Mouse (Mus musculus): ENCODE data around the gene Olfr631. TPM values are rescaled to one million over a fixed set of nuclear protein-coding genes. Genes with fewer than 3 reads are reported as not detected.

The Olfr631 gene
- polyA plus RNA-seq (2017; shearing (Covaris generic)), result not detected

GRCm38 (mm10) chr7:103928525-103928924 is at the start of gene Olfr631:
Gene Olfr631 (plus strand): TSS chr7:103928825.

GRCm38 (mm10) chr7:103886152-103886551 is 42.5 kb upstream of the Olfr631 start, which contains the start of gene Olfr66:
Gene Olfr66 (minus strand): TSS chr7:103886252.

GRCm38 (mm10) chr7:103894385-103894784 is 34.2 kb upstream of the Olfr631 start, which contains the start of gene Olfr64:
Gene Olfr64 (minus strand): TSS chr7:103894485.

GRCm38 (mm10) chr7:103903187-103903586 is 25.4 kb upstream of the Olfr631 start, which contains the start of gene Olfr65:
Gene Olfr65 (plus strand): TSS chr7:103903487.

GRCm38 (mm10) chr7:103934264-103934663 is 5.6 kb downstream of the Olfr631 start, which contains the start of gene Olfr632:
Gene Olfr632 (plus strand): TSS chr7:103934347.

GRCm38 (mm10) chr7:103944137-103944536 is 15.5 kb downstream of the Olfr631 start, which contains the start of gene Olfr633:
Gene Olfr633 (plus strand): TSS chr7:103944437.

GRCm38 (mm10) chr7:103970852-103971251 is 42.2 kb downstream of the Olfr631 start, which contains the start of gene Olfr635:
Gene Olfr635 (plus strand): TSS chr7:103971152.

Other genes with a start within 250 kb of the Olfr631 start
- gene Olfr625-ps1, start 246.1 kb upstream of the Olfr631 start, polyA plus RNA-seq (2017; shearing (Covaris generic)), result not detected
- gene Olfr243, start 214.2 kb upstream of the Olfr631 start, polyA plus RNA-seq (2017; shearing (Covaris generic)), result not detected
- gene Olfr628, start 198.5 kb upstream of the Olfr631 start, polyA plus RNA-seq (2017; shearing (Covaris generic)), result not detected
- not detected for gene Olfr629, start 183.9 kb upstream of the Olfr631 start, polyA plus RNA-seq (2017; shearing (Covaris generic))
- not detected for gene Olfr630, start 171.5 kb upstream of the Olfr631 start, polyA plus RNA-seq (2017; shearing (Covaris generic))
- not detected for gene Olfr69, start 157.2 kb upstream of the Olfr631 start, polyA plus RNA-seq (2017; shearing (Covaris generic))
- not detected for gene Olfr68, start 149.1 kb upstream of the Olfr631 start, polyA plus RNA-seq (2017; shearing (Covaris generic))
- not detected for gene Olfr67, start 137.0 kb upstream of the Olfr631 start, polyA plus RNA-seq (2017; shearing (Covaris generic))
- 122 TPM for gene Hbb-bt, start 114.8 kb upstream of the Olfr631 start, polyA plus RNA-seq (2017; shearing (Covaris generic))
- 599 TPM for gene Hbb-bs, start 100.7 kb upstream of the Olfr631 start, polyA plus RNA-seq (2017; shearing (Covaris generic))
- gene Hbb-bh2, start 88.3 kb upstream of the Olfr631 start, polyA plus RNA-seq (2017; shearing (Covaris generic)), result not detected
- gene Hbb-bh1, start 85.7 kb upstream of the Olfr631 start, polyA plus RNA-seq (2017; shearing (Covaris generic)), result not detected
- not detected for gene Hbb-y, start 75.6 kb upstream of the Olfr631 start, polyA plus RNA-seq (2017; shearing (Covaris generic))
- gene Olfr66, start 42.6 kb upstream of the Olfr631 start, polyA plus RNA-seq (2017; shearing (Covaris generic)), result not detected
- gene Olfr64, start 34.3 kb upstream of the Olfr631 start, polyA plus RNA-seq (2017; shearing (Covaris generic)), result not detected
- gene Olfr65, start 25.3 kb upstream of the Olfr631 start, polyA plus RNA-seq (2017; shearing (Covaris generic)), result not detected
- not detected for gene Olfr632, start 5.5 kb downstream of the Olfr631 start, polyA plus RNA-seq (2017; shearing (Covaris generic))
- gene Olfr633, start 15.6 kb downstream of the Olfr631 start, polyA plus RNA-seq (2017; shearing (Covaris generic)), result not detected
- gene Olfr635, start 42.3 kb downstream of the Olfr631 start, polyA plus RNA-seq (2017; shearing (Covaris generic)), result 0.04 TPM
- not detected for gene Olfr638, start 69.9 kb downstream of the Olfr631 start, polyA plus RNA-seq (2017; shearing (Covaris generic))
- not detected for gene Olfr639, start 88.5 kb downstream of the Olfr631 start, polyA plus RNA-seq (2017; shearing (Covaris generic))
- not detected for gene Olfr640, start 96.7 kb downstream of the Olfr631 start, polyA plus RNA-seq (2017; shearing (Covaris generic))
- not detected for gene Olfr641, start 106.6 kb downstream of the Olfr631 start, polyA plus RNA-seq (2017; shearing (Covaris generic))
- gene Olfr642, start 123.8 kb downstream of the Olfr631 start, polyA plus RNA-seq (2017; shearing (Covaris generic)), result not detected
- 0.12 TPM for gene 4930516K23Rik, start 132.6 kb downstream of the Olfr631 start, polyA plus RNA-seq (2017; shearing (Covaris generic))
- not detected for gene Olfr644, start 143.0 kb downstream of the Olfr631 start, polyA plus RNA-seq (2017; shearing (Covaris generic))
- not detected for gene Olfr645, start 156.6 kb downstream of the Olfr631 start, polyA plus RNA-seq (2017; shearing (Covaris generic))
- not detected for gene Olfr646, start 176.0 kb downstream of the Olfr631 start, polyA plus RNA-seq (2017; shearing (Covaris generic))
- not detected for gene Ubqln5, start 201.0 kb downstream of the Olfr631 start, polyA plus RNA-seq (2017; shearing (Covaris generic))
- not detected for gene Olfr643, start 208.6 kb downstream of the Olfr631 start, polyA plus RNA-seq (2017; shearing (Covaris generic))
- not detected for gene Ubqln3, start 214.5 kb downstream of the Olfr631 start, polyA plus RNA-seq (2017; shearing (Covaris generic))
- not detected for gene Ubqlnl, start 221.7 kb downstream of the Olfr631 start, polyA plus RNA-seq (2017; shearing (Covaris generic))
- gene Olfm5, start 236.0 kb downstream of the Olfr631 start, polyA plus RNA-seq (2017; shearing (Covaris generic)), result not detected

Data from inflammation-experienced regulatory T-cells, adult 16 weeks (primary cell).